Mouse (Mus musculus) megakaryocyte, embryonic 14.5 days (primary cell): Measurements from ENCODE around the gene Pard3.

Experiments
- FLI1 ChIP-seq: IDR thresholded peaks from 2 replicates; pipeline ENCODE4 v1.6.1; 2012; ENCODE audit warnings: low read length, inconsistent platforms, mixed read lengths
- GATA1 ChIP-seq: IDR thresholded peaks from 3 replicates; pipeline ENCODE4 v1.6.1; 2012; ENCODE audit warnings: mixed read lengths, low read length, inconsistent platforms, borderline replicate concordance

DNA sequence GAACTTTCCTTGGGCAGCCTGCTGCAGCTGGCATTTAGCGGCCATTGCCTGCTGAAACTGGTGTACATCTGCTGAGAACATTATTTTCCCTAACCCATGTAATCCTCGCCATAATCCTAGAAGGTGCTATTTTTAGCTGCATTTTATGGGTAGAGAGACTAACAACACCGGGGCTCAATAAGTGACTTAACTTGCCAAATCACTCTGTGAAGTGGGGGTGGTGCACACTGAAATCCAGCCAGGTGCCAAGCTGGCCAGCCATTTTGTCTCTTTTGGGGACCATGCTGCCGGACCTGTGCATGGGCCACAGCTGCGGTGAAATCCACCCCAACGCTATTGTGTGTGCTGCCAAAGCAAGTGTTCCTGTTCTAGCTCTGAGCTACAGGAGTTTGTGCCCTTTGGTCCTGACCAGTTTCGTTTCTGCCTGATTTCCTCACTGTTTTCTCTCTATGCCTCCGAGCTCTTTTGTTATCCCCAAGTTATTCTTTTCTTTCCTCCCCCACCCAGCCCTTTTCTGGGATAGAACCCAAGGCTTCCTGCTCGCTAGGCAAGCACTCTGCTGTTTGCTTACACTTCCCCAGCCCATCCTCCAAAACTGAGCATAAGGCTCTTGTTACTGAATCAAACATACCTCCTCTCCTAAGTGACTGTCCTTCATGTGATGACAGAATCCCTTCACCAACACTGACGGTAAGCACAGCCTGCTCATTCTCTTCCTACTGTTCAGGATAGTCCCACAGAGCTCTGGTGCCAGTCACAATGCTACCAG, 375.9 kb downstream of the Pard3 start:
- TF ChIP-seq GATA1 (no peak), FLI1 (no peak)
